Mouse (Mus musculus) left cerebral cortex, adult 8-10 months (tissue): ENCODE measurements around the gene Bok. TPM values are rescaled to one million over a fixed set of nuclear protein-coding genes. Genes with fewer than 3 reads are reported as not detected.

Experiments
- DNase-seq, 2 experiments: peaks; one replicate each; pipeline ENCODE4 v3.0.0; 2022; ENCODE audit warnings: low spot score in 2 of 2
- total RNA-seq, 4 experiments: library from RNA; stranded (reverse); gene quantifications; 2 replicates each; pipeline ENCODE4 v1.2.4; 2022

Gene Bok
- total RNA-seq, 4 experiments from 2014 or later: 26.6 to 35.9 (median 30.8) TPM

- DNase-seq: no peak
These were observed 4.5 kb downstream of the Bok start for GRCm38 (mm10) chr1:93689901-93690496.

DNA sequence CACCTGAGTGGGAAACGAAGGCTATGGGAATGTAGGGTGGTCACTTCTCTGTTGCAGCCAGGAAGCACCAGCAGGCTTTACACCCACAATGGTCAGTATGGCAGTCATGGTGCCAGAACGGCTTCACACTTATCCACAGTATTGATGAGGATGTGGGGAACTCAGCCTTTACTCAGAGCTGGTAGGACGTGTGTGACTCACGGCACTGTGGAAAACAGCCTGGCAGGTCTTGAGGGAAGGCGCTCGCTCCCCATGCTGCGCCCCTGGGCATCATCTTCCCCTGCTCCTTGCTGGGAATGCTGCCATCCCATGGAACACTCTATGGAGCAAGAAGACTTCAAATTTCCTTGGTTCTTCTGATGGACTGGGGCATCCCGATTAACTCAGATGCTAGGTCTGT is 5.6 kb downstream of the Bok start:
- no peak for DNase-seq

DNA sequence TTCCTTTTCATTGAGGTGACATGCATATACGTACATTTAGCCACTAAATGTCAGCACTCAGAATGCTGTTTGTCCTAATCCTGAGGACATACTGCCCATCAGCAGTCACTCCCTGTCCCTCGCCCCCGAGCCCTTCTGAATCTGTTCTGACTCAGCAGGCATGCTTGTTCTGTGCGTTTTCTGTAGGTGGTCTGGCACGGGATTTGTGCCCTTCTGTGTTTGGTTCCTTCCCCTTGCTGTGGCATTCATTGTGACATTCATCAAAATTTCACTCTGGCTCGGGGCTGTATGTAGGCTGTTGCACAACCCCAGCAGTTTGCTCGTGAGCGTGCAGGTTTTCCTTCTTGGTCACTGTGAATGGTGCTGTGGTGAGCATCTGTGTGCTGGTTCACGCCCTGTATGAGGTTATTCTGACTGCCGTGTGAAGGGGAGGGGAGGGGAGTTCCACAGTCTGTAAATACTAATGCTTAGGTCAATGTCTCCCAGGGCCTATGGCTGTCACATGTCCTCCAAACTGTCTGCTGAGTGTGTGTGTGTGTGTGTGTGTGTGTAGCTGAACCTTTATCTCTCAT is 6.4 kb downstream of the Bok start:
- no peak for DNase-seq

DNA sequence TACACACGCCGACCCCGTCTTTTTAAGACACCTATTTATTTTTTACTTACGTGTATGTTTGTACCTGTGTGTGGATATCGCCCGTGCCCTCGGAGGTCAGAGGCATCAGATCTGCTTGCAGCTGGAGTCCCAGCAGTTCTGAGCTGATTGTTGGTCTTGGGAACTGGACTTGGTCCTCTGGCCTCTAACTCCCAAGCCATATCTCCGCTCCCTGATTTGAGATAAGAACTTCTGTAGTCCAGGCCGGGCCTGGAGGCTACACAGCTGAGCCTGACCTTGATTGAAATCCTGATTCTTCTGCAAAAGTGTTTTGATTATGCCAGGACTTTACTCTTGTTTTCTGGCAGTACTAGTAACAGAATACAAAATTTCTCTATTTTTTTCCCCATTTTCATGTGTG is 7.3 kb downstream of the Bok start:
- no peak for DNase-seq

DNA sequence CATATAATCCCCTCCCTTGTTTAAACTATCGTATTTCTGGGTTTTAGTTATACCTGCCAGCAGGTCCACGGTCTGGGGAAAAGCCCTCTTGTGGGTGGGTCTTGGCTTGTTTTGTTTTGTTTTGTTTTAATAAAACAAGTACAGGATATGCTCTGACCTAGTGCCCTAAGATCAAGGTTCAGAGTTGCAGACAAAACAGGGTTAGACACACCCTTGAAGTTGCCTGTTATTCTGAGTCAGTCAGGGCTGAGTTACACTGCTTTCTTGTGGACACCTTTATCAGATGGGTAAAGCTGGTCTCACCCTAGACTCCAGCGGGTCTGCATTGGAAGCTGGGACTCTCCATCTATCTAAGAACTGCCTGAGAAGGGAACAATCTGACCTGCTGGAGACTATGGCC is 8.0 kb downstream of the Bok start:
- DNase-seq: no peak

GRCm38 (mm10) chr1:93693943-93694342 is 8.5 kb downstream of the Bok start:
- no peak for DNase-seq

GRCm38 (mm10) chr1:93694966-93695365 is 9.5 kb downstream of the Bok start:
- no peak for DNase-seq

DNA sequence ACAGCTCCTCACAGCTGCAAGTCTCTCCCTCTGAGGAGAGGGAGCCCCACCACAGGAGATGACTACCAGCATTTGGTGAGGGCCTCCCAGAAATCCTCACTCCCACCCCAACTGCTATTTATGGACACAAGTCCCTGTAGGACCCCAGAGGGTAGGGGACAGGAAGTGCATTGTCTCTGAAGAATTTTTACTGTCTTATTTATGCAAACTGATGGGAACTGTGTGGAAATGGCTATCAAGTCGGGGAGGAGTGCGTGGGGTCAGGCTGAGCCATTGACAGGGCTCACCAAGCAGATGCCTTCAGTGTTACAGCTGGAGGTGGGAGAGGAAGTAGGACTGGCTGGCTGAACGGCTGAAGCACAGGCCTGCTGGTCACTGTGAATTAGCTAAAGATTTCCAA is 11.9 kb downstream of the Bok start:
- no peak for DNase-seq

DNA sequence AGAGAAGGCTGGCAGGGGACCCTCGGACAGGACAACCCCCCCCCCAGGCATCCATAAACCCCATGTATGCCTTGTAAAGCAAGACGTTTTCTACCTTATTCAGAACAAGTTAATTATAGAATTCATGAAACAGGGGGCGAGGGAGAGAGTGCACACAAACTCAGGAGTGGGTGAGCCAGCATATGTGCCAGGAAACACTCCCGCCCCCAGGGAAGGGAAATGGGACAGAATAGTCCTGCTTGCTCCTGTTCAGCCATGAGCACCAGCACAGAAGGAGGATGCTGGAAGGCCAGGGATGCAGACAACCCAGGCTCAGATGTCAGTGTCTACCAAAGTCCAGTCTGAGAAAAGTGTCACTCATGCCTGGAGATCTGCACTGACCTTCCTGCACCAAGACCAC is 13.7 kb downstream of the Bok start:
- peak in 1 of 2 experiments; percentile 83 for DNase-seq

- no peak for DNase-seq
These were observed 16.6 kb downstream of the Bok start for GRCm38 (mm10) chr1:93702106-93702505.

- DNase-seq: no peak
These were observed 18.1 kb downstream of the Bok start for GRCm38 (mm10) chr1:93703472-93704048.

DNA sequence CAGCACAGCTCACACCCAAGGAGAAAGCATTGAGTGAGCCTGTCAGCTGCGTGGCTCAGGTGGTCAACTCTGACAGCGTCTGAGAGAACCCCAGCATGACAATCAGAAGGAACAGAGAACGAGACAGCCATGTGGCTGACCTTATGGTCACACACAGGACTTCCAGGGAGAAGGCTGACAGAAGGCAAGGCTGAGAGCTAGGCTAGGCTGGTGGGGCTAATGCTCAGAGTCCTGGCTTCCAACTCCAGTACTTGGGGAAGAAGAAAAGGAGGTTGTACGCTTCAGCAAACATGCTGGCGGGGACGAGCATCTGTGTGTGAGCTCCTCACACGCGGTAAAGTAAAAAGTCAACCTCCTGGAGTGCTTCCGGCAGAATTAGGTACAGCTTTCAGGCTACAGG is 18.9 kb downstream of the Bok start:
- no peak for DNase-seq

GRCm38 (mm10) chr1:93705389-93705788 is 19.9 kb downstream of the Bok start:
- no peak for DNase-seq

DNA sequence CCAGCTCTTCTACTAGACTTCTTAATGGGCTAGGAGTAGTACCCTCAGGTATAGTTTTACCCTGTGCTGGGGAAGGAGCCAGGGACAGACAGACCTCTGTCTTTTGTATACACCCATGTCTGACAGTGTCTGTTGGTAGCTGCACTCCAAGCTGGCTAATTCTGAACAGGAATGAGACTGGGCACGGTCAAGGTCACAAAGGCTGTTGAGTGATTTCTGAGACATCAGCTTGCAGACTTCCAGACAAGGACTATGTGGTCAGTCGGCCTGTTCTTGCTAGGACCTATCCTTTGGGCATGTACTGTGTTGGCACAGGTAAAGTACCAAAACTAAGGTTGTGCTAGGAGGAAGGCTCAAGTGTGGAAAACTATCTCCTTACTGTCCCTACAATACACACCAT is 30.7 kb downstream of the Bok start:
- no peak for DNase-seq

DNA sequence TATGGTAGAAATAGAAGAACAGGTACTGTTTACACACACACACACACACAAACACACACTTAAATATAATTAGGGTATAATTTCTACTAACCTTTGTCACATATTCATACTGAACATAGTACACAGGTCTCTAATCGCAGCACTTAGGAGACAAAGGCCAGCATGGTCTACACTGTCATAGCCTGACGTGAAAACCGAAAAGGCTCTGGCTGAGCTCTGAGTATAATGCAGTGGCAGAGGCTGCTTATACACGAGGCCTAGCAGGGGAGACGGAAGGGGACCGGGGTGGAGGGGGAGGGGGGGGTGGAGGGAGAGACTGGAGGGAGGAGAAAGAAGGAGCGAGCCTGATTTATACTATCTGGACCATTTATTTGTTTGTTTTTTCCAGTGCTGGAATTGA is 36.1 kb downstream of the Bok start:
- DNase-seq: no peak

DNA sequence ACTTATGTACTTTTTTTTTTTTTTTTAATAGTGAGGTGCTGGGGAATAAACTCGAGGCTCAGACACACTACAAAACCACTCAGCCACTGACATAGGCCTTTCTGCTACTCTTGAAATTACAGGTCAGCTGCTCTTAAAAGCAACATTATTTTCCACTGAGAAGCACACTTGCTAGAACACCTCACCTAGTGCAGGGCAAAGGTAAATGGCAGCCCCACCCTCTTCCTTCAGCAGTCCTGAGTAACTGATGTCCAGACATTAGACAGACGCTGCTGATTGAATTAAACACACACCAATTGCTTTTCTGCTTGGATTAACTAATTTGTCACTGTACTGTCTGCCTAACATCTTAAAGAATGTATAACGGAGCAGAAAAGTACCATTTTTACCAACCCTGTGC is 39.2 kb downstream of the Bok start:
- DNase-seq: no peak

- DNase-seq: no peak
These were observed 40.2 kb downstream of the Bok start for GRCm38 (mm10) chr1:93725665-93726064.

GRCm38 (mm10) chr1:93726116-93726515 is 40.7 kb downstream of the Bok start:
- no peak for DNase-seq

DNA sequence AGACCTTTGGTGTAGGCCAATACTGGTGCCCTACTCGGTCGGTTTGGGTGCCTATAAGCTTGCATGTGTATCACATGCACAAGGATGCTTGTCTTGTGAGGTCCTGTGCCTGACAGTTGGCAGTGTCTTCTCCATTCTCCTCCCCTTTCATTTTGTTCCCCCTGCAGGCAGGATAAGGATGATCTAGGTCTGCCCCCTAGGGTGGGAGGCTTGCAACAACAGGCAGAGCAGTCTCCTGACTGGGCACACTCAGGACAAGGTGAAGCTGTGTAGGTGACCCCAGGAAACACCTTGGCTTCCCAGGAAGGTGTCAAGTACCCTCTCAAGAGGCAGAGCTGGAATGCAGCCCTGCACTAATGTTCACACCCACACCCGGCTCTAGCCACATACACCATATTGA is 41.5 kb downstream of the Bok start:
- DNase-seq: peak in 1 of 2 experiments; percentile 27

- no peak for DNase-seq
These were observed 45.6 kb downstream of the Bok start for GRCm38 (mm10) chr1:93731103-93731502.

GRCm38 (mm10) chr1:93731880-93732281 is 46.4 kb downstream of the Bok start:
- no peak for DNase-seq

GRCm38 (mm10) chr1:93735859-93736258 is 50.4 kb downstream of the Bok start:
- DNase-seq: no peak

DNA sequence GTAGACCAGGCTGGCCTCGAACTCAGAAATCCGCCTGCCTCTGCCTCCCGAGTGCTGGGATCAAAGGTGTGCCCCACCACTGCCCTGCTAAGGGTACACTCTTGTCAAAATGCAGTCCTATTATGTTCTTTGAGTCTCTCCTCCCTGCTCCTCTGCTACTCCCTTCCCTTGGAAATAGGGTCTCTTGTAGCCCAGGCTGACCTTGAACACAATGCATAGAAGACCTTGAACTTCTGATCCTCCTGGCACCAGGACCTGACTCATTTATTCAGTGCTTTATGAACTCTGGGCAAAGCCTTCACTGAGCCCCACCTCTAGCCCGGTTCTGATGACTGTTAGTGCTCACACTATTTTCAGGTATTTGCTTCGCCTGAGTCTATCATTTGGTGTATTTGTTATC is 52.3 kb downstream of the Bok start:
- no peak for DNase-seq
